Mouse (Mus musculus) cerebellum, adult 11-12 months (tissue): ENCODE measurements around the gene Kcnmb2.

Experiments
- DNase-seq: peaks from one replicate; pipeline ENCODE4 v3.0.0; 2022

Kcnmb2 gene

GRCm38 (mm10) chr3:32020981-32021380 lies 118.7 kb downstream of the Kcnmb2 start:
- DNase-seq = no peak

GRCm38 (mm10) chr3:32029375-32030050 lies 127.2 kb downstream of the Kcnmb2 start:
- DNase-seq = no peak

- DNase-seq = peak; percentile 20
These were observed 130.1 kb downstream of the Kcnmb2 start for GRCm38 (mm10) chr3:32032381-32032780.

- peak; percentile 81 for DNase-seq
These were observed 141.5 kb downstream of the Kcnmb2 start for GRCm38 (mm10) chr3:32043814-32044213.

GRCm38 (mm10) chr3:32048777-32049176 lies 146.5 kb downstream of the Kcnmb2 start:
- DNase-seq = no peak

GRCm38 (mm10) chr3:32052596-32052995 lies 150.3 kb downstream of the Kcnmb2 start:
- peak; percentile 50 for DNase-seq

GRCm38 (mm10) chr3:32053610-32054241 lies 151.4 kb downstream of the Kcnmb2 start:
- no peak for DNase-seq

GRCm38 (mm10) chr3:32059888-32060656 lies 157.8 kb downstream of the Kcnmb2 start:
- no peak for DNase-seq

- DNase-seq = no peak
These were observed 160.4 kb downstream of the Kcnmb2 start for GRCm38 (mm10) chr3:32062685-32063084.

- no peak for DNase-seq
These were observed 161.0 kb downstream of the Kcnmb2 start for GRCm38 (mm10) chr3:32063312-32063711.

GRCm38 (mm10) chr3:32067004-32067935 lies 165.0 kb downstream of the Kcnmb2 start:
- DNase-seq = no peak

GRCm38 (mm10) chr3:32073881-32074280 lies 171.6 kb downstream of the Kcnmb2 start:
- DNase-seq = no peak

GRCm38 (mm10) chr3:32088762-32089161 lies 186.5 kb downstream of the Kcnmb2 start:
- DNase-seq = no peak

- no peak for DNase-seq
These were observed 199.1 kb downstream of the Kcnmb2 start for GRCm38 (mm10) chr3:32101391-32101790.

GRCm38 (mm10) chr3:32119851-32120250 lies 217.5 kb downstream of the Kcnmb2 start:
- no peak for DNase-seq

- DNase-seq = no peak
These were observed 219.4 kb downstream of the Kcnmb2 start for GRCm38 (mm10) chr3:32121731-32122130.

GRCm38 (mm10) chr3:32125431-32125830 lies 223.1 kb downstream of the Kcnmb2 start:
- DNase-seq = no peak

GRCm38 (mm10) chr3:32128391-32128790 lies 226.1 kb downstream of the Kcnmb2 start:
- DNase-seq = no peak

GRCm38 (mm10) chr3:32130696-32131095 lies 228.4 kb downstream of the Kcnmb2 start:
- DNase-seq = no peak

GRCm38 (mm10) chr3:32132395-32133004 lies 230.2 kb downstream of the Kcnmb2 start:
- DNase-seq = no peak

- DNase-seq = no peak
These were observed 241.9 kb downstream of the Kcnmb2 start for GRCm38 (mm10) chr3:32144194-32144593.

GRCm38 (mm10) chr3:32144655-32145054 lies 242.3 kb downstream of the Kcnmb2 start:
- no peak for DNase-seq
